Comparison of ENCODE assay signal across 25 mouse cellular contexts in genomic region chr1:7394161-7394560, GRCm38 (mm10).
A peak's percentile ranks its signal among the peaks of the same experiment; 100 is the strongest.
DNase-seq lines count a peak whose midpoint lies in the region; ATAC-seq and TF ChIP-seq lines count a peak whose summit lies in the region.
"Had no signal": no experiment of that assay in that cellular context is flagged by ENCODE, and none has a peak within 500 bp of the region (broad histone marks: within the 10 kb centered on the region; RNA-seq: fewer than 3 reads in every experiment).

No protein-coding gene starts in this region.

- WGBS in forebrain, postnatal 0 days: over 99% methylated on average over 6 of the region's 6 CpGs
- over 99% methylated on average over 6 of the region's 6 CpGs for WGBS in forebrain, embryonic 16.5 days
- 98% methylated on average over 6 of the region's 6 CpGs for WGBS in neural tube, embryonic 15.5 days

- H3K27ac ChIP-seq in forebrain, postnatal 0 days (ENCODE audit: low read depth, low read length): no peak overlapping the region
- no peak overlapping the region for H3K27ac ChIP-seq in forebrain, embryonic 16.5 days (ENCODE audit: low read length)
- H3K27ac ChIP-seq in neural tube, embryonic 15.5 days (replicated peaks): no peak overlapping the region
- H3K27ac ChIP-seq: forebrain, embryonic 13.5 days; heart, embryonic 13.5 days; limb, embryonic 15.5 days; macrophage; midbrain, embryonic 13.5 days; neural tube, embryonic 12.5 days had no signal

- no peak for TF ChIP-seq CTCF in forebrain, postnatal 0 days (IDR thresholded peaks at IDR 0.05; ENCODE audit: low read depth)

- DNase-seq in forebrain, postnatal 0 days: peak; percentile 16
- peak; percentile 15 for DNase-seq in neural tube, embryonic 10.5 days (ENCODE audit: extremely low spot score, low spot score)
- DNase-seq in MN1 (ENCODE audit: low spot score): peak; percentile 46
- peak; percentile 8 for DNase-seq in splenic B cell, adult 2 months (ENCODE audit: low read depth, low spot score)
- no peak for DNase-seq in cerebellum, adult 8-10 months
- no peak for DNase-seq in layer of hippocampus, postnatal 25 days (ENCODE audit: extremely low spot score in 1 of 2, low spot score in 1 of 2)
- DNase-seq: cerebellum, postnatal 14 days; heart, adult 11 months; heart, postnatal 36 days; kidney, adult 9 months; kidney, postnatal 36 days; layer of hippocampus, adult 9-11 months; liver, postnatal 0 days; right cerebral cortex, postnatal 4 days; thymus, postnatal 4 days had no signal

- H3K9me3 ChIP-seq in forebrain, postnatal 0 days (ENCODE audit: low read length): no peaks in the 10 kb centered on the region
- no peaks in the 10 kb centered on the region for H3K9me3 ChIP-seq in forebrain, embryonic 16.5 days (ENCODE audit: control insufficient read depth, low read length)
- H3K9me3 ChIP-seq in neural tube, embryonic 15.5 days (replicated peaks): no peaks in the 10 kb centered on the region
- H3K9me3 ChIP-seq: forebrain, embryonic 13.5 days; heart, embryonic 13.5 days; limb, embryonic 15.5 days; midbrain, embryonic 13.5 days had no signal

- ATAC-seq in forebrain, postnatal 0 days: no peak
- ATAC-seq in forebrain, embryonic 16.5 days: no peak
- no peak for ATAC-seq in neural tube, embryonic 15.5 days (ENCODE audit: low FRiP score)
- ATAC-seq: forebrain, embryonic 13.5 days; inflammation-experienced regulatory T-cells, adult 6 months; liver, postnatal 0 days; midbrain, embryonic 13.5 days; Patski had no signal

- H3K9ac ChIP-seq in forebrain, postnatal 0 days: no peak overlapping the region
- no peak overlapping the region for H3K9ac ChIP-seq in forebrain, embryonic 16.5 days (replicated peaks; ENCODE audit: low read depth, low read length)
- H3K9ac ChIP-seq in neural tube, embryonic 15.5 days (replicated peaks): no peak overlapping the region
- H3K9ac ChIP-seq: forebrain, embryonic 13.5 days; heart, embryonic 13.5 days; limb, embryonic 15.5 days; liver, postnatal 0 days; midbrain, embryonic 13.5 days; neural tube, embryonic 12.5 days had no signal

- H3K4me1 ChIP-seq in forebrain, postnatal 0 days (ENCODE audit: insufficient read depth): no peaks in the 10 kb centered on the region
- no peaks in the 10 kb centered on the region for H3K4me1 ChIP-seq in forebrain, embryonic 16.5 days (replicated peaks; ENCODE audit: control insufficient read depth, insufficient read depth, low read length)
- peaks cover 2% of the 10 kb centered on the region; the same call in 1 of the 2 replicates for H3K4me1 ChIP-seq in neural tube, embryonic 15.5 days
- H3K4me1 ChIP-seq: forebrain, embryonic 13.5 days; heart, embryonic 13.5 days; limb, embryonic 15.5 days; midbrain, embryonic 13.5 days; neural tube, embryonic 12.5 days had no signal

- H3K4me2 ChIP-seq in forebrain, postnatal 0 days (ENCODE audit: low read depth): no peak overlapping the region
- no peak overlapping the region for H3K4me2 ChIP-seq in forebrain, embryonic 16.5 days (ENCODE audit: low read length)
- H3K4me2 ChIP-seq in neural tube, embryonic 15.5 days: no peak overlapping the region
- H3K4me2 ChIP-seq: forebrain, embryonic 13.5 days; heart, embryonic 13.5 days; limb, embryonic 15.5 days; midbrain, embryonic 13.5 days; neural tube, embryonic 12.5 days had no signal

- no peaks in the 10 kb centered on the region for H3K27me3 ChIP-seq in forebrain, postnatal 0 days (ENCODE audit: insufficient read depth, low read length)
- no peaks in the 10 kb centered on the region for H3K27me3 ChIP-seq in forebrain, embryonic 16.5 days (replicated peaks; ENCODE audit: control insufficient read depth, insufficient read depth, low read length)
- H3K27me3 ChIP-seq in neural tube, embryonic 15.5 days (replicated peaks): no peaks in the 10 kb centered on the region
- H3K27me3 ChIP-seq in splenic B cell, adult 2 months (ENCODE audit: control insufficient read depth, insufficient read depth, low read length, poor library complexity, severe bottlenecking): no peaks in the 10 kb centered on the region
- H3K27me3 ChIP-seq: forebrain, embryonic 13.5 days; heart, embryonic 13.5 days; limb, embryonic 15.5 days; midbrain, embryonic 13.5 days; neural tube, embryonic 12.5 days; Patski had no signal

- no peak overlapping the region for H3K4me3 ChIP-seq in forebrain, postnatal 0 days (ENCODE audit: low read depth, low read length)
- no peak overlapping the region for H3K4me3 ChIP-seq in forebrain, embryonic 16.5 days (replicated peaks; ENCODE audit: low read length)
- H3K4me3 ChIP-seq in neural tube, embryonic 15.5 days (replicated peaks): no peak overlapping the region
- H3K4me3 ChIP-seq: forebrain, embryonic 13.5 days; heart, embryonic 13.5 days; limb, embryonic 15.5 days; midbrain, embryonic 13.5 days; neural tube, embryonic 12.5 days had no signal

- no peaks in the 10 kb centered on the region for H3K36me3 ChIP-seq in forebrain, postnatal 0 days (ENCODE audit: insufficient read depth)
- H3K36me3 ChIP-seq in forebrain, embryonic 16.5 days (ENCODE audit: control insufficient read depth, insufficient read depth): no peaks in the 10 kb centered on the region
- no peaks in the 10 kb centered on the region for H3K36me3 ChIP-seq in neural tube, embryonic 15.5 days
- no peaks in the 10 kb centered on the region for H3K36me3 ChIP-seq in splenic B cell, adult 2 months (ENCODE audit: control insufficient read depth, insufficient read depth, low read length, poor library complexity, severe bottlenecking)
- H3K36me3 ChIP-seq: heart, embryonic 13.5 days; limb, embryonic 15.5 days; midbrain, embryonic 13.5 days; neural tube, embryonic 12.5 days had no signal

Comparison
In these comparisons a context has a peak if more than half of its experiments do, and no peak if none do; other contexts are left out.
1. DNase-seq: peak in forebrain, postnatal 0 days (single experiment), neural tube, embryonic 10.5 days (single experiment), MN1 (single experiment) and splenic B cell, adult 2 months (single experiment); none in cerebellum, adult 8-10 months (single experiment) and layer of hippocampus, postnatal 25 days (0 of 2).